Mouse (Mus musculus) cerebellum, postnatal 25 days (tissue): Measurements from ENCODE around the gene Dlg1.

Source experiments
- DNase-seq, 2 experiments: peaks; one replicate each; pipeline ENCODE4 v3.0.0; 2021; ENCODE audit warnings: mixed read lengths in 2 of 2

Dlg1 gene

DNA sequence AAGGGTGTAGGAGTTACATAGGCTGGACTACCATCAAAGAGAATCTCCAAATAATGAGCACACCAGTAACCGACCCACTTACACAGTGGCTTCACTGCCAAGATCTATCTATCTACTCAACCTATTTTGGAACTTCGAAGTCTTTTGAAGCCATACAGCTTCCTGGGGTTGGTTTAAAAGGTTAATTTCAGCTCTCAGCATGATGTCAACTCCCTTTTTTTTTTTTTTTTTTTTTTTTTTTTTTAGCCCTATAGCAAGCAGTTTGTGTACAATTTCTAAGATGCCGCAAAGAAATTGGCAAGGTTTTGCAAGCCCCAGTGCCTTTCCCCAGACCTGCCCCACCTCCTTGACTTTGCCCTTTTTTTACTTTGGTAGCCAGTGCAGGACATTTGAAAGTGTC is 202.0 kb downstream of the Dlg1 start:
- no peak for DNase-seq

DNA sequence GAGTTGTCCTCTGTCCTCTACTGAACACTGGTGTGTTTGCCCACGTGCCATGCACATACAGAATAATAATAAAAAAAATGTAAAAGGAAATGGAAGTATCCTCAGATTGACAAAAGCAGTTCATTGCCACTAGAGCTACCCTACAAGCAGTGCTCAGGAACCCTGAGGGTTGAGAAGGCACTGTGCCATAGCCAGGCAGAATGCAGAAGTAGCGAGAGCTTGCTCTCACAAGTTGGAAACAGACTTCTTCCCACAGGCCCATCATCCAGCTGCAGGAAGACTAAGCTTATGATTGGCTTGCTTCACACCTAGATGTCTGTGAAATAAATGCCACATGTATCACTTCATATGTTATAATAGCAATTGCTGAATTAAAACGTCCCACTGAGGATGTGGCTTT is 203.7 kb downstream of the Dlg1 start:
- DNase-seq: peak in 1 of 2 experiments; percentile 53

DNA sequence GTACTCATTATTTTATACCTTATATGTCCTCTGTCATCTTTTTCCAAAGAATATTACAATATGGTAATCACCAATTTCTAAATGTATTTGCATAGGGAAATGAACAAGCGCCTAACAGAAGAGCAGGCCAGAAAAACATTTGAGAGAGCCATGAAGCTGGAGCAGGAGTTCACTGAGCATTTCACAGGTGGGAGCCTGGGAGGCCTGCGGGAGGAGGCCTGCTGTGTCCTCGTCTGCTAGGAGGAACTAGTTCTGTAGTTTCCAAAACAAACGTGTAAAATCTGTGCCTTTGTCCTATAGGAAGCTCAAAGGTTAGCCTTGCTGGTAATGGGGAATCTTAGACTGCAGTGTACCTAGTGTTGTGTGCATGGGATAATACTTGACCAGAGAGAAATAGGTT is 204.5 kb downstream of the Dlg1 start:
- DNase-seq: peak in 1 of 2 experiments; percentile 60

DNA sequence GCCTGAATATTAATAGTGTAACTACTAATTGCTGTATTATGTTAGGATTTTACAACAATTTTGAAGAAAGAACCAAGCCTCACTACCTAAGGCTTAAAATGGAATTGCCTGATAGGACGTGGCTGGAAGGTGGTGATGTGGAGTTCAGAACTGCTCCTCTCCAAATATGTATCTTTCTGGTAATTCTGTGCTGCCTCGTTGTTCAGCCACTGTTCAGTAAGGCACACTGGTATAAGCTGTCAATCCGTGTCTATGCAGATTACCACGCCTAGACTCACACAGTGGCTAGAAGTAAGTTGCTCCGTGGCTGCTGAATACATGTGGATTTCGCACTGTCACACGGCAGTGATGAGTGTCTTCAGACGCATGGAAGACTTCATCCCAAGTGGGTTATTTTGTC is 210.5 kb downstream of the Dlg1 start:
- no peak for DNase-seq

DNA sequence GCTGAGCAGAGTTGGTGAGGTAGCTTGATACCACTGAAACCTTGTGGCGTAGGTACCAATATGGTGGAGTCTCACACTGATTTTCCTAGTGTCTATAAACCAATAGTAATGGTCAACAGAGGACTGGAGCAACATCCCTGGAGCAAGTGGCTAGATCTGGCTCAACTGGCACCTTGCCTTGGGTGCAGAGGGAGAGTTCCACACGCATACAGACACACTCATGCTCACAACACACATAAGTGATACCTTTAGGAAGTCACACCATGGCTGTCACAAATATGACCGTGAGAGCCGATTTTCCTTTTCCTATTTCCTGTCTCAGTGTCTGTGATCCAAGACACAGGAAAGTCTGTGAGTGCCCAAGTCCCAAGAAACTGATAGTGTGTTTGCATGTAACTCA is 212.1 kb downstream of the Dlg1 start:
- DNase-seq: peak in 1 of 2 experiments; percentile 40

DNA sequence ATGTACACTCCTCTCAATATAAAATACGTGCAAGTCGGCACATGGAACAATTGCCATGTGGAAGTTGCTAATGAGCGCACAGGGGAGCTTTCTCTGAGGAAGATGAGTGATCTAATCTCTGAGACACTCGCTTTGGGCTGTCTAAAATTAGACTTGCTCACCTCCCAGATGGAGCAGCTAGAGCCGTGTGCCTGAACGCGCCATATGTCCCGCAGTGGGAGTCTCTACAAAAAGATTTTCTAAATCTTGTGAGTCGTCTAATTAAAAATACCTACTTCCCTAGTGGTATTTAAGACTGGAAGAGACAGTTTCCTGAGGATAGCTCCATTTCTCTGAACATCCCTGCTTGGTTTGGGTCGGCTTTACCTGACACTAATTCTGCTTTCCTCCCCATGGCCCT is 213.1 kb downstream of the Dlg1 start:
- DNase-seq: peak; percentile 74 to 83

DNA sequence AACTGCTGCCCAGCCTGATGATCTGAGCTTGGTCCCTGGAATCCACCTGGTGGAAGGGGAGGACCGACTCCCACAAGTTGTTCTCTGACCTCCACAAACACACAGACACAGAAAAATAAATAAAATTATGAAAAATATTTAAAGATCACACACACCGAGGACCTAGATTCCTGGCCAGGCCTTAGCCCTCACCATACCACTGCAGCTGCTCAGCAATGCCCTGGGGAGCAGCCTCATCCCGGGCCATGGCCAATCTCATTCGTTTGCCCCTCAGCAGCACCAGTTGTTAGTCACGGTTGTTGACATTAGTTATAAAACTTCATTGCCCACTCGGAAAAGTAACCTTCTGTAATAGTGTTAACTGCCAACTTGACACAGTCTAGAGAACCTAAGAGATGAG is 214.8 kb downstream of the Dlg1 start:
- no peak for DNase-seq

DNA sequence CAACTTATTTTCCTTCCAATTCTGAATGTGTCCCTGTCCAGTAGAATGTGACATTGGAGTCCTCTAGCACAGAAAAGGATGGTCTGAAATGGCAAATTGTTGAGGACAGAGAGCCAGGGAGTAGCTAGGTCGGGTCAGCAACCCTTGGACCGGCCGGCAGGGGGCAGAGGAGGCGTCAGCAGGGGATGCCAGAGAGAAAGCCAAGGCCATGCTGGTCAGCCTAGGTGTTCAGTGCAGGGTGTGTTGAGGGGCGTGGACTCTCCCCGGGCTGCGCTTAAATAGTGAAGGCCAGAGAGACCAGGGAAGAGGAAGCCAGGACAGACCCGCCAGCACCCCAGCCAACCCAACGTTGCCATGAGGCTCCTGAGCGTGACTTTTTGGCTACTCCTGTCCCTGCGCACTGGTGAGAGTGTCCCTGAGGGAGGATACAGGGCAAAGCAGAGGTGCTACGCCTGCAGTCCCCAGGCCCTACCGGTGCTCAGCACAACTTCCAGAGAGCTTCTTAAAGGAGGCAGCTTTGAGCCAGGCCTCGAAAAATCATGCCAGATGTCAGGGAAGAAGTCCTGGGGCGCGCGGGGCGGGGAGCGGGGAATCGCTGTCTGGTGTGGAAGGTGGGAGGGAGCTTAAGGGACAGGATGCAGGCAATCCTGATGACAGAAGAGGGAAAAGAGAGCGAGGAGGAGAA is 215.5 kb downstream of the Dlg1 start, which contains the start of gene Meltf:
TSS of gene Meltf (plus strand) at position 238 of the 685 bp plus-strand sequence.
- DNase-seq: peak; percentile 84 to 88

DNA sequence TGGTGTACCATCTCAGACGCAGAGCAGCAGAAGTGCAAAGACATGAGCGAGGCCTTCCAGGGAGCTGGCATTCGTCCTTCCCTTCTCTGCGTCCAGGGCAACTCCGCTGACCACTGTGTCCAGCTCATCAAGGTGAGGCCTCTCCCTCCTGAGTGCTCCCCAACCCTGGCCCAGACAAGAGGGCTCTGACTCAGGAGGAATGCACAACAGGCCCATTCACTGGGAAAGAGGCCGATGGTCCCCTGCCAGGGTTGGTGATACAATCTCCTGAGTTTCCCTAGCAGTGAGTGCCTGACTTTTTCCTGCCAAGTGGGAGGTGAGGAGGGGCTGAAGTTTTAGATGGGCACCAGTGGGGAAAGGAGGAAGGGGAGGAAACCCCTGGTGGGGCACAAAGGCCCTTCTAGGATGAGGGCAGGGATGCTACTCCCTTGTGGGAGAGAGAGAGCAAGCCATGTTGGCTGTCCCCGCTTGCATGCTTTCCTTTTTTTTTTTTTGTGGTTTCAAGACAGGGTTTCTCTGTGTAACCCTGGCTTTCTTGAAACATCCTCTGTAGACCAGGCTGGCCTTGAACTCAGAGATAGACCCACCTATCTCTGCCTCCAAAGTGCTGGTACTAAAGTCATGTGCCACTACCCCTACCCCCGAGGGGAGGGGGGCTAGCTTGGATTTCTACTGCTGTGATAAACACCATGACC is 217.1 kb downstream of the Dlg1 start:
- DNase-seq: peak in 1 of 2 experiments; percentile 47

DNA sequence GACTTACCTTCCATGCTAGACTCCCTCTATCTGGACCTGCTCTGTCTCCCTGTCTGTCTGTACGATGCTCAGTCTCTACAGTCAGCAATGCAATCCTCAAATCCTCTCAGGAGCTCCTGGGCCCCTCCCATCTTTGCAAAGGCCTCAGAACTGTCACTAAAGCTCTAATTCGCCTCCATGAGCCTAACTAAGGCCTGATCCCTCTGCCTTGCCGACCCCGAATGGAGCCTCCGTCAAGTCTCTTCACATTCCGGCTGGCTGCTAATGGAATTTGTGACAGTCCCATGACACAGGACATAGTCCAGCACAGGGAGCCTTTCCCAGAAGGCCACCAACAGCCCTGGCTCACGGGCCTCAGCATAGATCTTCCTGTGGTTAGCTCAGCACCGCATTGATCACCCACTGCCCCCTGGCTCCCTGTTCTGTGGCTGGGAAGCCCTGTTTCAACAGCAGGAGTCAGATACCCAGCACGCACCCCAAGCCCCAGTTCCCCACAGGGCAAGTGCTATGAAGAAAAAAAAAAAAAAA is 219.2 kb downstream of the Dlg1 start:
- no peak for DNase-seq

DNA sequence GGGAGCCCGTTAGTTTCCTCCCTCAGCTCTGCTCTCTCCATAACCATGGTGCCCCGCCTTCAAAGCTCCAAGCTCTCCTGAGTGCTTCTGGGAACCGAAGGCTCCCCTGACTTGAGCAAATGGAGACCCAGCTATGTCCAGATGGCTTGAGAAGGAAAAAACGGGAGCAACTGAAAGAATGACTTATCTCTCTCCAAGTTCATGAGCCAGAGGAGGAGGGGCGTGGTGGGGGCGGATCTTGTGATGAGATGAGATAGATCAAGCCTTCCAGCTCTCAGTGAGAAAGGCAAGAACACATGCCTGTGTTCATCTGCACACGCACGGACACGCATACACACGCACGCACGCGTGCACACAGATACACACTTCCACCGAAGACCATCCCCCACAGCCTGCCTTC is 220.1 kb downstream of the Dlg1 start:
- no peak for DNase-seq

DNA sequence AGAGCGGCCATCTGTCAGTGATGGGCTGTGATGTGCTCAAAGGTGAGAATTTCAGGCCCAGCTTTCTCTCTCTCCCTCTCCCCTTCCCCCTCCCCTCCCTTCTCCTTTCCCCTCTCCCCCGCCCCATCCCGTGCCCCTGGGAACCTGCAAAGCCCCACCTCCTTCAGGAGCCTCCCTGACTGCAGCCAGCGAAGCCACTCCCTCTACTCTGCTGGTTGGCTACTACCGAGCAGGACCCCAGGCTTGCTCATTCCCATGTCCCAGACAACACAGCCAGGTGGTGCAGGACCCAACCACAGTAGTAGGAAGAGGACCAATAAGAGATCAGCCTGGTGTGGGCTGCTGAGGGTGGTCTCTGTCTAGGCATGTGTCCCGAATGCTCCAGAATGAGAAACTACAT is 220.7 kb downstream of the Dlg1 start:
- no peak for DNase-seq

DNA sequence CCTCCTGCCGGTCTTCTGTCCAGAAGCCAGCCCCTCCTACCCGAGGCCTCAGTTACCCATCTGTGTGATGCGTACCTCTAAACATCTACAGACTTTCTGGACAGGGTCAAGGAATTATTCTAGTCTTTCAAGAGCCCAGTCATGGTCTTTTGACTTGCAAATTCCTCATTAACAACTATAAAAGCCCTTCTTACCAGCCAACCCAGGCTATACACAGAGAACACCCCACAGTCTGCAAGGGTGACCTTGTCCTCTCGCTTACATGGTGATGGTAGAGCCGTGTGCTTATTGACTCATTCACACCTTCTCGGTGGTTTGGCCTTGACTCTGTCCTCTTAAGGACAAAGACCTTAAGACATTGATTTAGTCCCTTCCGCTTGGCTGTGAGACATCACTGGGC is 227.7 kb downstream of the Dlg1 start:
- no peak for DNase-seq

DNA sequence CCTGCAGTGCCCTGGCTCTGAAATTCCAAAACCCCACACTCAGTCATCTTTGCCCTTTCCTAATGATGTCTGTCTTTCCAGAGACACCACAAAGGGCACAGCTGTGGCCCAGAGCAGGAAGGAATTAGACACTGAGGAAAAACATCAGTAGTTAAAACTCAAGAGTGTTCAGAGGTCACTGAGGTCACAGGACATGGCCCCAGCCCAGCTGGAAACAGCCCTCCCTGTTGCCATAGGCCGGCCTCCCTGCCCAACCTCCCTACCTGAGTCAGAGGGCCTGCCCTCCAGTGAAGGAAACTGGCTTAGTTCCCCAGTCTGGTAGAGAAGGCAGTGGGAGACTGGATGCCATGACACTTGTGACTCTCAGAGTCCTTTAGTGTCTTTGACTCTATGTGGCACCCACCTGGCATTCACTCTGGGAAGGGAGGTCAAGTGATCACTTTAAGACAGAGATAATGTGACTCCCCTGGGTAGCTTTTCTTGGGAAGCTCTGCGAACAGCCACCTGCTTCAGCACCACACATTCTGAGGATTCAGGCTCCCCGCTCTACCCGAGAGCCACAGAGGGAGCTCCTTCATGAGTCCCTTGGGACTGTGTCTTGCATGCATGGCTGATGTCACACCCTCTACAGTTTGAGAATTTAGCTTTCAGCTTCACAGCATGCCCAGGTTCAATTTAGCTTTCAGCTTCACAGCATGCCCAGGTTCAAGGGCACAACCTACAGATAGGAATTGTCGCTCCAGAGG is 230.3 kb downstream of the Dlg1 start:
- DNase-seq: no peak

DNA sequence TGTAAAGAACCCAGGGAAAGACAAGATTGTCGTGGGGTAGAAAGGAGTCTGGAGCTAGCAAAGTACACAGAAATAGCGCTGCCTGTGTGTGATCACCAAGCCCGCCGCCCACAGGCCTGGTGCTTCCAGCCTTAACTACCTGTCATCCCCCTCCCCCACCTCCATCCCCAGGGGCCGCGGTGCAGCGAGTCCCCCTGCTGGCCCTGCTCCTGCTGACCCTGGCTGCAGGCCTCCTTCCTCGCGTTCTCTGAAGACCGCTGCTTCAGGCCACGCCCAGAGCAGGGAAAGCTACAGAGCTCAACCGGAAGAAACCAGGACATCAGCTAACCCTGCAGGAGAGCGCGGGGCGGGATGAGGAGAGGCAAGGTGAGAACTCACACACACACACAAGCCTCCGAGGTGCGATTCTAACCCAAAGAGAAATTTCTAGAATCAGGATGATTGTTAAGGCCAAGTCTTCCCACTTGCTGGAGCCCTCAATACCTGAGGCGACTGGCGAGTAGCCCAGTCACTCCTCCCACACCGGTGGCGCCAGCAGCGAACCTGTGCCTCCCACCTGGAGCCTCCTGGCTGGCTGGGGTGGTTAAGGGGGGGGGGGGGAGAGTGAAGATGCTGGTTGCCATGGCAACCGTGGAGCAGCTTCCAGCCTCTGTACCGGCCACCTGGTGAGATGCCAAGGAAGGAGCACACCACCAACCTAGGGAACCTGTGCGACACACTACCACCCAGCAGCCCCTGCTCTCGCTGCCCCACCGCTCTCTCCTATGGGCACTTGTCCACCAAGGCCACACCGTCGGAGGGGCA is 233.9 kb downstream of the Dlg1 start:
- DNase-seq: peak; percentile 64 to 74

DNA sequence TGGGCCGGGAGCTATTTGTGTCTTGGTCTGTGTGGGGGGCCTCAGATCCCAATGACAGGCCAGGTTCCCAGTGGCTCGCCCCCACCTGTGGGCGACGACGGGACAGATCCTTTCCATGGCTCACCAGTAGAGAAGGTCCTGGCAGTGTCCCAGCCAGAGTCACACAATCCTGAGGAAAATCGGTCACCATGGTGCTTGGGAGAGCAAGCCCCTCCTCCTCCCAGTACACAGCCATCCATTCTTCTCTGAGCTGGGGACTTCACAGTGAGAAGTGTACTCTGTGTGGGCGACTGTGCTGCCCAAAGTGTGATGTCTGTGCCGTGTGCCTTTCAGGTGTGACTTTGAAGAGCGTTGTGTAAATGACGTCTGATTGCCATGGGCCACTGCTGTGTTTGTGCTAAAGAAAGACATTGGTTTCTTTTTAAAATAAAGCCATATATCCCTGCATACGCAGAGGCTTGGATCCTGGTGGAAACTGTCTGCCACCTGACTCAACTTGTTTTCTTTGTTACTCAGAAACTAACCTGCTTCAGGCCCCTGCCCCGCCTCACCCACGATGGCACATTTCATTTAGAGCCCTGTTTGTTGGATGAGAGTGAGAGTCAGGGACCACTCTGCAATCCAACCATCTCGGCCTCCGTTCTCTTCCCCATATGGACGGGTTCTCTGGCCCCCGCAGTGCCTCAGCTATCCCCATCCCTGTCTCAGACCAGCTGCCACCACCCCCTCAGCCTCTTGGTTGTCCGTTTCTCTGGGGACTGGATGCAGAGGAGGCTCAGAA is 235.5 kb downstream of the Dlg1 start:
- DNase-seq: peak in 1 of 2 experiments; percentile 60

DNA sequence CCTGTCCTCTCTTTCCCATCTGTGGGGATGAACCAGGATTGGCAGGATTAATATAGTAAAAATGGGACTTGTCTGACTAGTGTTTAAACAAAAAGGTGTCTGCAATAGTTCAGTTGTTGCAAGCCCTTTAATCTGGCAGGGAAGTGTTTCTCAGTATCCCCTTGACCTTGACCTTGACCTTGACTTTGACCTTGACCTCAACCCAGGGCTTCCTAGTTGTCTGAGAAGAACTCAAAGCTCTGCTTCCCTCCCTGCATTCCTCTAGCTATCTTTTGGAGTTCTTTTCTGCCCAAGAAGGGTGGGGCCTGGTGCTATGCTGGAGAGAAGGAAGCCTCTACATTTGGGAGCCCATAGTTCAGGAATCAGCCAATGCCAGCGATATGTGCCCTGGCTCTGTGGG is 238.6 kb downstream of the Dlg1 start:
- no peak for DNase-seq

DNA sequence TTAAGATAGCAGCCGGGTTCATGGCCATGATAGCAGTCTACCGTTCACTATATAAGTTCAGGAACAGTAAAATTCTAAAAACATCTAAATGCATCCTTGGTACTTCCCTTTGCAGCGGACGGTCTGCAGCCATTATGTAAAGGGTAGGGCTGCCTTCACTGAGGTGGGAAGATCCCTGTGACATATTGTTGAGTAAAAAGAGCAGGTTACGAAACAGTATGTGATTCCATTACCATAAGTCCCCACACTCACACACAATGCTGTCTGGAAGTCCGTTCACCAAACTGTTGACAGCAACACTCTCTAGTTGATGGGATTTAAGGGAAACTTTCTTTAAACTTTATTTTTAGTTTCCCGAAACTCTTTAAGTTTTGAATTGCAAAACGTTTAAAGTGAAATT is 240.0 kb downstream of the Dlg1 start:
- DNase-seq: no peak

DNA sequence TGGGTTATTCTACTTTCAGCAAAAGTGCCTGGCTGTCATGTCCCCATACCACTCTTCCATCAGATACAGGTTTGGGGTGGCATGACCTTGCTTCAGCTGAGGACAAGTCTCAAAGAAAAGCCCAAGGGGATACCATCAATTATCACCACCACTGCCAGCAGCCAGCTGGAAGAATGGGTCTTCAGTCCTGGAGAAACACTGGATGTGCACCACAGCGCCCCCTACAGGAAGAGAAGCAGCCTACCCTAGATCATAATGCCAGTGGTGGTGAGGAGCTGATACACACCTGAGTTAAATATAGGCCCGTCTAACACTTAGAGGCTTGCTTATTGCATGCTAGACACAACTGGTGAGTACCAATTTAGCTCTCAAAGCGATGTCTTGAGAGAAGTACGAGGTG is 242.1 kb downstream of the Dlg1 start:
- DNase-seq: no peak

DNA sequence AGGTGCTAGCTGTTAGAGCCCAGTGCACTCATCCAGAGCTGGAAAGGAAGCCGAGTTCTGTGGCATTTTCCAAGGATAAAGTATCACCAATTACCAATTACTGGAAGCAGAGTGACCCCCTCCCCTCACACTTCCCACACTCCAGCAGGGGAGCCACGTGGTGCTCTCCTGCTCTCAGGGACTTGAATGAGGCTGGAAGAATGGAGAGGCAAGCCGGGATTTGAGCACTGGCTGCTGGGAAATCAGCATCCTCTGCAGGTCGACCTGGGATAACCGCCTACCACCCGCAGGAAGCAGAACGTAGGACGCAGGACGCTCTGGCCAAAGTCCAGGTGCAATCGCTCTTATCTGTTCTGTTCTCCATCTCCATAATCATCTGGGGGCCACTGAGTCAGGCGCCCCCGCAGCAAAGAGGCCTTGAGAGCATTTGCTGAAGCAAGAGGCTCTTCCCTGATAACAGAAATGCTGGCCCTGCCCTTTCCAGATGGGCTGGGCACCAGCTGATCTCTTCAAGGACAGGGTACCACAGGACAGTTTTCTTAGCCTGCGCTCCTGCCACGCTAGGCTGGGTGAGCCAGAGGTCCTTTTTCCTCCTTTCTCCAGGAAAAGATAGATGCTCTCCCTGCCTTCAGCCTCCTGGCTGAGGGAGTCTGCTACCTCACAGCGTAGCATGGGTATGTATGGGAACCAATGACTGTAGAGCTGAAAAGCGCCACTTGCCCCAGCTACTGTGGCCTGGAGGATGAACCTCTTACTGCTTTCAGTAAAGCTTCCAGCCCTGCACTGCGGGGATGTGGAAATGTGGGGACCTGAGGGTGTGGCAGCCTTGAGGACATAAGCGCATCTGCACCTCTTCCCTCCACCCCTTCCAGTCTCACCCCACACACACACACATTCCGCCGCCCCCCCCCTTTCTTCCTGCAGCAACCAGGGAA is 242.9 kb downstream of the Dlg1 start:
- no peak for DNase-seq

DNA sequence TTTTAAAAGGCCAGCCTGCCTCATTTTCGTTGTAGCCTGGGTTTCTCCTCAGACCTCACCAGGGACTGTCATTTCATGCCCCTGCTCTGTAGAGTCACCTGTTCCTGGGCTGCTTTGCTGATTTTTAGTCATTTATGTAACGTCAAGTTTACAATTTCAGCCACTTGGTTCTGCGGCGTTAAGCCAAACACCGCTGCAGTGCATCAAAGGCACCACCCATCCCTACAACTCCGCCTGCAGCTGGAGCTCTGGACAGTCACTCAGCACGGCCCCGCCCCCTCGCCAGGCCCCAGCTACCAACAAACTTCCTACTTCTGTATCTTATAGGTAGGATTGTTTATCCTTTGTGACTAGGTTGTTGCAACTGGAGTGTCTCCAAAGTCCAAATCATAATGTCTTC is 243.7 kb downstream of the Dlg1 start:
- DNase-seq: no peak
